Mouse (Mus musculus): ENCODE measurements around the gene Ifih1.

GRCm38 (mm10) chr2:62664135-62664670, 18.1 kb upstream of the Ifih1 start, which contains the start of gene Gca:
- TF ChIP-seq GATA1 (IDR thresholded peaks at IDR 0.05; ENCODE audit: low read length) (no peak), TAL1 (IDR thresholded peaks at IDR 0.05; ENCODE audit: low read length) (no peak)

Measured in erythroblast, embryonic 14.5 days (primary cell).